14 mouse cellular contexts compared by ENCODE assay signal in the genomic region with DNA sequence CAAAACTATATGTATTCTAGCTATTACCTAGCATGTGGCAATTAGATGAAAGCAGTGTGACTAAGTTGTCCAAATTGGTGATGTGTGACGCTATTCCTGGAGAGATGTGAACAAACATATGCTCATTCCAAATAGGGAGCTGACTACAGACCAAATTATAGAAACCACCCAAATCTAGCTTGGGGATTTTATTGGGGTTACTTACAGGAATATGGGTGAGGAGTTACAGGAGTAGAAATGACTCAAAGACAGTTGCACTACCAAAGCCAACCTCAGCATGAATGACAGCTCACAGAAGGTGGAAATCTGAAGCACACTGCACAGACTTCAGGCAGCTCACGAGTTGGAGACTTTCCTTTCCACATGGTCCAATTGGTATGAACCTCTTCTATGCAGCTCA.
"Had no signal": no experiment of that assay in that cellular context is flagged by ENCODE, and none has a peak within 500 bp of the region (broad histone marks: within the 10 kb centered on the region; RNA-seq: fewer than 3 reads in every experiment).

No protein-coding gene starts in this region.

- DNase-seq: forebrain, postnatal 0 days; gastrocnemius, postnatal 14 days; gastrocnemius, postnatal 36 days; heart, adult 11 months; heart, adult 2 months; heart, postnatal 10 days; kidney, adult 11 months; kidney, adult 2 months; kidney, adult 9 months; kidney, postnatal 14 days; kidney, postnatal 36 days; layer of hippocampus, adult 9-11 months; layer of hippocampus, postnatal 36 days; left cerebral cortex, postnatal 4 days had no signal
